Mouse (Mus musculus) frontal cortex, adult 2 months (tissue): ENCODE results near the gene Sdc3. TPM values are rescaled to one million over a fixed set of nuclear protein-coding genes. Genes with fewer than 3 reads are reported as not detected.

Experiments used
- DNase-seq, 2 experiments: peaks; one replicate each; pipeline ENCODE4 v3.0.0; 2022; ENCODE audit warnings: low spot score in 1 of 2; ENCODE audit errors: extremely low spot score in 1 of 2
- polyA plus RNA-seq: library from polyadenylated mRNA; depleted of rRNA; stranded (reverse); fragments of >200 nt; gene quantifications from 2 replicates; pipeline ENCODE4 v1.2.3, GENCODE M21; 2012; rRNA removed

Sdc3 gene
- 94.8 and 103 TPM in 2 replicates for polyA plus RNA-seq

DNA sequence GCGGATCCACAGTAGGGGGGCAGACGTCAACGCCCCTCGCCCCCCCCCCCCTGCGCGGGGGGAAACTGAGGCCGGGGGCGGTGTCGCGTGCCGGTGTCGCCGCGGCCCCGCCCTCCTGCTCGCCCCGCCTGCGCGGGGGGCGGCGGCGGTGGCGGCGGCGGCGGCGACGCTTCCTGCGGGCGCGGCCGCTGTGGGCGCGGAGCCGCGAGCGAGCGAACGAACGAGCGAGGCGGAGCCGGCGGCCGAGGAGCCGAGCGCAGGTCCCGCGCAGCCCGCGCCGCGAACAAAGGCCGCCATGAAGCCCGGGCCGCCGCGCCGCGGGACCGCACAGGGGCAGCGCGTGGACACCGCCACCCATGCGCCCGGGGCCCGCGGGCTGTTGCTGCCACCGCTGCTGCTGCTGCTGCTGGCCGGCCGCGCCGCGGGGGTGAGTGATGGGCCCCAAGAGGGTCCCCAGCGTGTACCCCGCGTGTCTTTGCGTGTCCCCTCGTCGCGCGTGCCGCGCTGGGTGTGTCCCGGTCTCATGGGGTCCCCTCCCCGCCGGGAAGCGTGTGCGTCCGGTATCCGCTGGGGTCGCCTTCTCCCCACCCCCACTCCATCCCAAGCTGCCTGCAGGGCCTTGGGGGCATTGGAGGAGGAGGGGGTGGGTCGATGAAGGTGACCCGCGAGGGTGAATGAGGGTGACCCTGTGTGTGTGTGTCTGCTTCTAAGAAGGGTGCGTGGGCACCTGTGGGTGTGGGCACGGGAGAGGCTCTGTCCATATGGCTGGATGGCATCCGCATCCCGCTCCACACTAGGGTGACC is at the start of gene Sdc3:
Gene Sdc3, plus strand, starts transcription at position 162 of the 804 bp plus-strand sequence.
- DNase-seq = no peak

DNA sequence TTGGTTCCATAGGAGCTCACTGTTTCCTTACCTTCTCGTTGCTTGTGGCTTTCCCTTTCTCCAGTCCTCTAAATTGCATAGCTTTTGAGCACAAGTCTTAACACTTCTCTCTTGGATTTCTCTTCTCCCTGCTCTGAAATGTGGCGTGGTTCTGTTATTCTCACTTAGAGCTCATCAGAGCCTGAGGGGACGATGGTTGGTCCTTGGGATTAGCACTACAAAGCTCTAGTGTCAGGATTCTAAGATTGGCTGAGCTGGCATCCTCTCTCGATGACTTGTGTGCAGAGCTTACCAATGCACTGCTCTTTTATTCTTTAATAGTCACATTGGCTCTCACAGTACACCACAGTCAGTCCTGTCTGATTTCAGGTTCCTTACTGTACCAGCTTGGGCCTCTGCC is 48.3 kb upstream of the Sdc3 start:
- DNase-seq = no peak

DNA sequence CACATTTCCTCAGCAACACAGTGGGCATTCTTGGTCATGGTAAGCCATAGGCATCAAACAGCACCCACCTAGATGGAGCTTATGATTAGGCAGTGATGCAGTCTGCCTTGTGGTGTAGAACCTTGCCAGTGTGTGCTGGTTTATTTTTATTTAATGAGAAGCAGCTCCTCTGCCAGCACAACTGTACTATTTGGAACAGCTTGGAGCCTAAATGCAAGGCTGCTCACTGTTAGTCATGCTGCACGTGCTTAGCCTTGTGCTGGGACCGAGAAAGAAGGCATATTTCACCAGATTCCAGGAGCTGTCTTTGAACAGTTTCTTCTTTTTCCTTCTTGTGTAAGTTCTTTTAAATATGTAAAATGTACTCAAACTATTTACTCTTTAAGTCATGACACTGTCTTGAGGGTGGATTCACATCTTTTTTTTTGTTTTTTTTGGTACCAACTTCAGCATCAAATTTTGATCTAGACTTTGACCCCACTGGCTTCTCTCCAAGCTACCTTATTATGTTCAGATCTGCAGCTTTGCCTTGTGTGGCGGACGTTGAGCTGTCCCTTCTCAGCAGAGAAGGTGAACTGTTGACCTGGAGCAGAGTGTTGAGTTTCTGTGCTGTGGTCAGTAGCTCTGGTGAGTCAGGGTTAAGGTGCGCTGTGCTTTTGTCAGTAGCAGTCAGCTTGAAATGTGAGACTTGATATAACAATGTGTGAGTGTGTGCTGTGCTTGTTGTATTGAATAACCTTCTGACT is 46.6 kb upstream of the Sdc3 start:
- peak; percentile 89 to 91 for DNase-seq

DNA sequence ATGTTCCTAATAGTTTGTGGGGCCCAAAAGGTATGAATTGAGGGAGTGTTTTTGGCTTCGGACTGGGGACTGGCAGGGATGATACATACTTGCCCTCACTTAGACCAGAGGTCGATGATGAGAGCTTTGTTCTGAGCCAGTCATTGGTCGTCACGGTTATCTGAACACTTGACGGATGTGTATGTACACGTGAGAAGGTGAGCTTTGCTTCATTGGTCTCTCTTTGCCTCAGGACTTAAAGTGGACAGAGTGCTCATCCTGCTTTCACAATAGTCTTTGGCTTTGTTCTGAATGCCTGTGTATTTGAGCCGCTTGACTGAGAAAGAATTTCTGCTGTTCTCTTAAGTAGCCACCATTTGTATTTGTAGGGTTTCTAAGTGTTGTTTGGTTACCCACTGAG is 42.8 kb upstream of the Sdc3 start:
- DNase-seq = no peak

DNA sequence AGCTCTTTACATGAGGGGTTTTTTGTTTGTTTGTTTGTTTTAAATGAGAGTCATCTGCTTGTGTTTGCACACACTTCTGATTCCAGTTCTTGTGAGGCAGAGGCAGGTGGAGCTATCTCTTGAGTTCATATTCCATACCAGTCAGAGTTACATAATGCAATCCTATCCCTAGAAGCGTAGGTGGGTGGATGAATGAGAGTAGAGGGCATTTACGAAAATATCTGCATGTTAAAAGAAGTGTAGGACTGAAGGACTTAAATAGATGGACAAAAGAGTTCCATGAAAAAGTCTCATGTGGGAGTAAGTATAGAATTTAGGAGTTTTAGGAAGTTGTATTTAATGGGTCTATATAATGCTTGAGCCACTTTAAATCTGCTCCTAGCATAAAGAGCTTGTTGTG is 40.4 kb upstream of the Sdc3 start:
- DNase-seq = peak in 1 of 2 experiments; percentile 44

DNA sequence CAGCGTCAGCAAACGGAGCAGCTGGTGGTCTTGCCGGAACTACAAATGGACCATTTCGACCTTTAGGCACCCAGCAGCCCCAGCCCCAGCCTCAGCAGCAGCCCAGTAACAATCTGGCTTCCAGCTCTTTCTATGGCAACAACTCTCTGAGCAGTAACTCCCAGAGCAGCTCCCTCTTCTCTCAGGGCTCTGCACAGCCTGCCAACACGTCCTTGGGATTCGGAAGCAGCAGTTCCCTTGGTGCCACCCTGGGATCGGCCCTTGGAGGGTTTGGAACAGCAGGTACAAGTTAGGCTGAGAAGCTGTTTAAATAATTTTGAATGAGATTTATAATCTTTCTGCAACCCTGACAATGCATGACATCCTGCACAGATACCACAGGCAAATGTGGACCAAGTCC is 39.7 kb upstream of the Sdc3 start:
- DNase-seq = no peak

DNA sequence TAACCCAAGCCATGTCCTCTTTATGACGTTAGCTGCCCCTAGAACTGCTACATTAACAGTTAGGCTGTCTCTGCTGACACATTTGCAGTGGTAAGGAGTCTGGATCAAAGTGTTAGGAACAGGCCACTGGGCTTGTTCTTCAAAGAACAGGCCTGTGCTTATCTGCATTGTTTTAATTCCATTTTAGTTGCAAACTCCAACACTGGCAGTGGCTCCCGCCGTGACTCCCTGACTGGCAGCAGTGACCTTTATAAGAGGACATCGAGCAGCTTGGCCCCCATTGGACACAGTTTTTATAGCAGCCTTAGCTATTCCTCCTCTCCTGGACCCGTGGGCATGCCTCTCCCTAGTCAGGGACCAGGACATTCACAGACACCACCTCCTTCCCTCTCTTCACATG is 38.6 kb upstream of the Sdc3 start:
- no peak for DNase-seq

DNA sequence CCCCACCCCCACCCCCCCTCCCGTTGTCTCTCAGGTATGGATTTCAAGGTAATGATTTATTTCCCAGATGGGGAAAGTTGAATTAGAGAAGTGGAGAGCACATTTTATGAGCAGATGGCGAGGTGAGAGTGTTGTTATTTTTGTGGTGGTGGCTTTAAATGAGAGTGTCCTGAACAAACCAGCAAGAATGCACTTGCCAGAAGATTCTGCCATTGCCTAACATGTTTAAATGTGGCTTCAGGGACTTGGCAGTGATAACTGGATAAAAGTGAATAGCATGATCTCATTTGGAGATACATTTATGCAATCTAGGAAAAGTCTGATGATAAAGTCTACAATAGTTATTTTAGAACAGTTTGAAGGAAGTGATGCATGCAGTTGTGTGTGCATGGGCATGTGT is 37.6 kb upstream of the Sdc3 start:
- DNase-seq = peak in 1 of 2 experiments; percentile 49

DNA sequence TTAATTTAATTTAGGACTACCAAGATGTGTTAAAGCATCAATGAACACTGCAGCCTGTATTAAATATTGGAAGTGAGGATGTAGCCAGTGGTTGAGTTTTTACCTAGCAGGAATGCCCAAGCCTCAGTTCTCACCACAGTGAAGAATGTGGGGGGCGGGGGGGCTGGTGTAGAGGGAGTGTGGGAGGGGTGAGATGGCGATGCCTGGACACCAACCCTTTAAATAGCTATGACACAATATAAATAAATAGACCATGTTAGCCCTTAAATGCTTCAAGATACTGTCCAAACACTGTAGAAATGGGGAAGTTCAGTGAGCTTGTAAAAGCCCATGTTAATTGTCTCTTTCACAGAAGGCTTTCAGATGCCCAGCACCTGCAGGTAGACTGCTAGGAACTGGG is 32.5 kb upstream of the Sdc3 start:
- DNase-seq = no peak

DNA sequence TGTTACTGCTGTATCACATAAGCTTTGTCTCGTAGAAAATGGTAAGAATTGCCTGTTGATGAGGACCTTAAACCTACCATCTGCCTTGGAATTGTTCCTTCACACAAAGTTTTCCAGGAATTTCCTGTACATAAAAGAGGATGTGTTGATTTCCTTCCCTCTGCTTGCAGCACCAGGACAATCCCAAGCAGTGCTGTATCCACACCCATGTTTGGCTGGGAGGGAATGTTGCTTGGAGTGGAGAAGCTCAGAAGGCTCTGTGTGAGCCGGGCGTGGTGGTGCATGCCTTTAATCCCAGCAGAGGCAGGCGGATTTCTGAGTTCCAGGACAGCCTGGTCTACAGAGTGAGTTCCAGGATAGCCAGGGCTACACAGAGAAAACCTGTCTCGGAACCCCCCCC is 30.5 kb upstream of the Sdc3 start:
- no peak for DNase-seq

DNA sequence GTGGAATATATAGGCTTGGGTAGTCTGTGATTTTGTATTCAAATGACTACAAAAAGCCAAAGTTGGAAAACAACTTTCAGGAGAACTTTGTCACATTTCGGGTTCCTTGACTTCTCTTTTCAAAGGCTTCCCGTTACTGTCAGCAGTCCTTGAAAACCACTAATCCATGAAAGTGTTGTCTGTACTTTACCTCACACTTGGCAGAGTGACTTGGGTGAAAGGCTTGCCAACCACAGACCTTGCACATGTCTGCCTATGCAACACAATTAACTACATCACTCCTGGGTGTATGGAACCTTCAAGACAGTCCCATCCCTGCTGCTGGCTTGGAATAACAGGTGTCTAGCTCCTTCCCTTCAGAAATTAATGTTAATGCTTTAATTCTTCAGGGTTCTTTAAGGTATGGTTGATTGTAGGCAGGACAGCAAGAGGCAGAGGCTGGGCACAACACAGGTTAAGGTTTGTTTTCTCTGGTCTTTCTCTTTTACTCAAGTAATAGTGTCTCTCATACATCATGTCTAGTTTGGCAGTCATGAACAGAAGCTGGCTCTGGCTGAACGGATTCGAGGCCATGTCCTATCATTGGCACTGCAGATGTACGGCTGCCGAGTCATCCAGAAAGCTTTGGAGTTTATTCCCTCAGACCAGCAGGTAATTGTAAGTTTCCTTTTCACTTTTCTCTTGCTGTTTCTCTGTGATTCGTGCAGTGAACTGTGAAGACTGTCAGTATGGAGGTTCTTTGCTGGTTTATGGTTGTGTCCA is 26.8 kb upstream of the Sdc3 start:
- no peak for DNase-seq

DNA sequence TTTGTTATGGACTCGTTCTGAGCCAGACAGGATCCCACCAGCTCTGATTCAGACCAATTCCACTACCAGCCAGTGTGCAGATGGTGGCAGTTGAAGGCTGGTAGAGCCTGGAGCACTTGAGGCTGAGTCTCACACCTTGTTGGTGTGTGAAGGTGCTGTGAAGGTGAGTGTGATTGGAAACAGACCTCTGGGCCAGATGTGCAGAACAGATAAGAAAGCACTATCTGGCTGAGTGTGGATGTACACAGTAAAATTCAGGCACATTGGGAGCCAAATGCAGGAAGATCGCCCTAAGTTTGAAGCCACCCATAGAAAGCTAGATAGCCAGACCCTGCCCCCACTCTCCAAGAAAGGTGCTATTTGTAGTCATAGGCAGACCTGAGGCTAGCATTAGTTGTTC is 25.9 kb upstream of the Sdc3 start:
- no peak for DNase-seq

DNA sequence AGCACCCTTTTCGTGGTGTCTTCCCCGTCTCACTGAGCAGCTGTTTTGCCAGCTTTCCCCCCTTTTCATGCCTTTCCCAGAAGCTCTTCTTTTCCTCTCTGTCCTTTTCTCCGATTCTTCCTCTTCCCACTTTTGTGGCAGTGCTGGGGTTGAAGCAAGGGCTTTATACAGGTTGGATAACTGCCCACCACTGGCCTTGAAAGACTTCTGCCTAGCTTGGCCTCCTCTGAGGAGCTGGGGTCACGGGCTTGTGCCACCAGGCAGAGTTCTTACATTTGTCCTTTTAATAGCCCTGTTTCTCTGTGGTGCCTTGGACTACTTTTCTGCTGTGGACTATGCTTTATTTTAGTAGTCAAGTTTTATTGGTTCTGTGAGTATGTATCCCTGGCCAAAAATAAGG is 25.4 kb upstream of the Sdc3 start:
- DNase-seq = no peak

DNA sequence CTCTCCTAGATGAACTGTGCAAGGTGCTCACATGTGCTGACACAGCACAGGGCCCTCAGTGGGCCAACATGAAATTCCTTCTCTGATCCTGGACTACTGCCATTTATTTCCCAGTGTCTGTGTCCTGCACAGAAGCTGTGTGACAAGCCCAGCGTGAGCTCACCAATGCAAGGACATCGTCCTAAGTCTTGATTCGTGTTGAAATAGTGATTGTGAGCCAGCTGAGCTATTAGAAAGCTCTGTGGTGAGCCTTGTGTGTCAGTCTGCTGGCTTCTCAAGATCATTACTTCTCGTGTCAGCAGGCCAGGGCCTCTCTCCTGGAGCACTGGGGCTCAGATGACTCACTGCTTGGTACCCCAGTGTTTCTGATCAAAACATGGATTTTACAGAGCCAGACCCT is 18.4 kb upstream of the Sdc3 start:
- no peak for DNase-seq

DNA sequence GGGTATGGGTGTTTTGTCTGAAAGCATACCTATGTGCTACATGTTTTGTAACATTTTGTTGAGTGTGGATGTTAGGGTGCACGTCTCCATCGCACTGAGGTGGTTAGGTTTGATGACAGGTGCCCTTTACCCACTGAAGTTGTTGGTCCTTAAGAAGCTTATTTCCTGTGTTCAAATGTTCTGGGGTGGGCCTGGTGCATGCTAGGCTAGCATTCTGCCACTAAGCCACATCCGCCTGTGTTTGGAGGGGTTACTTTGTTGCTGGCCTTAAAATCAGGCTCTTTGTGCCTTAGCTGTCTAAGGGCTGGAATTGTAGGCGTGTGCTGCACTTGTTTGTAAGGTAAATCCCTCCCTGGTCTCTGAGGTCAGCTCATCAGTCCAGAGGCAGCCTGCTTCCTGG is 17.5 kb upstream of the Sdc3 start:
- DNase-seq = no peak

DNA sequence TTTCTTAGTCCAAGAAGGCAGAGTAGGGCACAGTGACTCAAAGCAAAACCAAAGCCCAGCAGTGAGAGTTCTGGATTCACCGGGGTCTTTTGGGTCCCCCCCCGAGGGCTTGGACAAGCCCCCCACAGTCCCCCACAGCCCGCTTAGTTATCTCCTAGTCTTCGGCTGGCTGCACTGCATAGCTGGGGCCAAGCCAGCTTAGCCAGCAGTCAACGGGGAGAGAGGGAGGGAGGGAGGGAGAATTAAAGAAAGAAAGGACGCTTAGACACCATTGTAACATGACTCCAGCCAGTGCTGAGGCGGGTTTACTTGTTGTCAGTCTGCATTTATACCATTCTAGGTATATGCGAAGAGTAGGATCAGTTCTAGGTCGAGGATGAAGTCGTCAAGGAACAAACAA is 14.7 kb upstream of the Sdc3 start:
- no peak for DNase-seq

DNA sequence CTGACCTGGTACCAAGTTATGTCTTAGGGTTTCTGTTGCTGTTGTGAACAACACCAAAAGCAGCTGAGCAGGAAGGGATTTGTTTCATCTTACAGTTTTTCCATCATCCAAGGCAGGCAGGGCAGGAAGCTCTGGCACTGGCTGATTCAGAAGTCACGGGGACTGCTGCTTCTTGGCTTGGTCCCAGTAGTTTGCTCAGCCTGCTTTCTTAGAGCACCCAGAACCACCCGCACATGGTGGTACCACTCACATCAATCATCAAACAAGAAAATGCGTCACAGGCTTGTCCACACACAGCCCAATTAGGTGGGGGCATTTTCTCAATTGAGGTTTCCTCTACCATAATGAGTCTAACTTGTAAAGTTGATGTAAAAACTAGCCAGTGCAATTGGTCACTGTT is 13.3 kb upstream of the Sdc3 start:
- DNase-seq = peak in 1 of 2 experiments; percentile 69

DNA sequence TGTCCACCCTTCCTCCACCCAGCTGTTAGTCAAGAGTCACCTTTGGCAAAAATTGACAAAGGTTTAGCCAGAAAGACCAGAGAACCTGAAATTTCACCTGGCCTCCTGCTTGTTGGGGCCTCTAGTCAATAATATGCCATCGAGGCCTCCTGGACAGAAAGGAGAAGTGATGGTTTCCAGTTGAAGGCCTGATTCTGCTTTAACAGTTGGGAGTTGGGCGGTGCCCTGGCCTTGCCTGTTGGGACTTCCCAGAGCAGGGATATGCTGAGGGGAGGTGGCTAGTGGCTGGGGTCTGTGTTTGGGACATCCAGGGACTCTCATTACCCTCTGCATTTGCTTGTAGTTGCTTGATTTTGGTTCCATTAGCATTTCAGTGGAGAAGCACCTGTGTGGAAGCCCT is 9.8 kb upstream of the Sdc3 start:
- DNase-seq = no peak

DNA sequence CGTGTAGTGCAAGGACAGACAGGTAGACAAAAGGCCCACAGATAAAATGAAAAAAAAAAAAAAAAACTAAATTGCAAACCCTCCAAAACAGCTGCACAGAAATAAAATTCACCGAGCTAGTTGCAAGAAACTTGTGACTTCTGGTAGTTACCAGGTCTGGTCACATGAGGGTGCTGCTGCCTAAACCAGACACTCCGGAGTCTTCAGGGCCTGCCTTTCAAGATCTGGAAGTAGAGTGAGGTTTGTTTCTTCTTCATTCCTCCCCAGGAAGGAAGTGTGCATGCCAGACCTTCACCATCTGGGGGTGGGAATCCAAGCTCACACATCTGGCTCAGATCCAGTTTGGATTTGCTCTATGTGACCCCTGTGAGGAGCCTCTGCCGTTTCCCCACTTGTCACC is 7.6 kb upstream of the Sdc3 start:
- peak in 1 of 2 experiments; percentile 79 for DNase-seq

DNA sequence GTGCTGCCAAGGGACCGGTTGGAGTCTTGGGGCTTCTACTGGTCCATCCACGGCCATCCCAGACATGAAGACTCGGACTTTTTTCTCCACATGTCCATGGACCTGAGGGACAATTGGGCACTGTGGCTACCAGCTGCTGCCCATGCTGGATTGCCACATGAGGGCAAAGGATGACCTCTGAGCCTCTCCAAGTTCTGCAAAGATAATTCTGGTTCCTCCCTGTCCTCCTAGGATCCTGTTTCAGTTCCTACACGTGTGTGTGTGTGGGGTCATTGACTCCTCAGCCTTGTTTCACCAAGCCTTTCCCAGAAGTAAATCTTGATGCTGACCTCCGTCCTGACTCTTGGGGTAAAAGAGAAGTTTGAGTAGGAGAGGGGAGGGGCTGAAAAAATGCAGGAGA is 4.8 kb upstream of the Sdc3 start:
- DNase-seq = no peak

DNA sequence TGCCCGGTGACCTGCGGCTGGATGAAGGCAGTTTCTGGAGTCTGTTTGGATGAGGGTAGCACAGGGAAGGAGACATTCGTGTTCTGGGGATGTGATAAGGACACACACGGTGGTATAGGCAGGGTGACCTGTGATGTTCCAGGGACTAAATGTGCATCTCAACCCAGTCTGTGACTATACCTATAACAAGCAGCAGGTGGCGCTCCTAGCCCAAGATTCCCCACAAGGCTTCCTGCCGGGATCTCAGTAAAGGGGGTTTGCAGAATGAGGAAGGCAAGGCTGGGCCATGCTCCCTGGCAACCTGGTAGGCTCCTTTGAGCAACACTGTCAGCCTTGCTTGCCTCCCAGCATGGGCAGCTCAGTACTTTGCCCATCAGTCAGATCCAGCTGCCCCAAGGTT is 2.2 kb upstream of the Sdc3 start:
- DNase-seq = peak; percentile 64 to 95
